ENCODE assay signal across 17 mouse cellular contexts in genomic region chr10:96848496-96848895, GRCm38 (mm10).
DNase-seq lines count a peak whose midpoint lies in the region; TF ChIP-seq lines count a peak whose summit lies in the region.
"Had no signal": no experiment of that assay in that cellular context is flagged by ENCODE, and none has a peak within 500 bp of the region (broad histone marks: within the 10 kb centered on the region; RNA-seq: fewer than 3 reads in every experiment).

No protein-coding gene starts in this region.

- no peak overlapping the region for H3K4me3 ChIP-seq in kidney, adult 2 months (ENCODE audit: insufficient read depth, low read depth, low read length)
- H3K4me3 ChIP-seq: embryonic facial prominence, embryonic 15.5 days; erythroblast, embryonic 14.5 days; forebrain, embryonic 10.5 days; gastrocnemius, adult 2 months; heart, embryonic 10.5 days; hindbrain, embryonic 13.5 days had no signal

- TF ChIP-seq CTCF in kidney, adult 2 months (conservative IDR thresholded peaks at IDR 0.05; ENCODE audit: insufficient read depth, insufficient read length, low read depth, low read length), result no peak

- DNase-seq in cerebellum, adult 9-10 months, result peak; percentile 56
- DNase-seq in cerebellum, adult 8-10 months, result no peak
- DNase-seq in kidney, adult 2 months, result peak; percentile 17
- no peak for DNase-seq in kidney, postnatal 10 days
- DNase-seq in brain, adult 2 months (ENCODE audit: low read depth, low spot score), result peak; percentile 43
- DNase-seq in cerebellum, postnatal 25 days, result peak; percentile 50 to 57
- DNase-seq in urinary bladder, adult 2 months (ENCODE audit: low spot score), result no peak
- DNase-seq: embryo, embryonic 11 days; gastrocnemius, postnatal 25 days; heart, postnatal 4 days had no signal

- no peak for TF ChIP-seq POLR2A in kidney, adult 2 months (IDR thresholded peaks at IDR 0.05; ENCODE audit: low read depth, low read length)

- no peaks in the 10 kb centered on the region for H3K36me3 ChIP-seq in kidney, adult 2 months (ENCODE audit: control insufficient read depth, insufficient read depth, low read length)
- H3K36me3 ChIP-seq: embryonic facial prominence, embryonic 15.5 days; forebrain, embryonic 10.5 days; heart, embryonic 10.5 days; hindbrain, embryonic 13.5 days had no signal

- WGBS in kidney, adult 2 months, result 75% methylated on average over 2 of the region's 2 CpGs

- H3K4me1 ChIP-seq in kidney, adult 2 months (ENCODE audit: control insufficient read depth, insufficient read depth, low read length), result no peaks in the 10 kb centered on the region
- H3K4me1 ChIP-seq: hindbrain, embryonic 13.5 days had no signal

- peak overlapping the region; percentile 23; the same call in 1 of the 2 replicates for H3K27ac ChIP-seq in kidney, adult 2 months (ENCODE audit: insufficient read depth, low read depth, low read length)
- H3K27ac ChIP-seq: embryonic facial prominence, embryonic 15.5 days; forebrain, embryonic 10.5 days; gastrocnemius, adult 2 months; heart, embryonic 10.5 days; hindbrain, embryonic 13.5 days; hindbrain, postnatal 0 days had no signal

- no peaks in the 10 kb centered on the region for H3K27me3 ChIP-seq in kidney, adult 2 months (replicated peaks; ENCODE audit: control insufficient read depth, insufficient read depth, low read length)
- H3K27me3 ChIP-seq: embryonic facial prominence, embryonic 15.5 days; hindbrain, embryonic 13.5 days had no signal

Comparison
In these comparisons a context has a peak if more than half of its experiments do, and no peak if none do; other contexts are left out.
1. DNase-seq: peak in cerebellum, adult 9-10 months (single experiment), kidney, adult 2 months (single experiment), brain, adult 2 months (single experiment) and cerebellum, postnatal 25 days (2 of 2); none in cerebellum, adult 8-10 months (single experiment), kidney, postnatal 10 days (single experiment) and urinary bladder, adult 2 months (single experiment).